Comparison of ENCODE assay signal across 26 mouse cellular contexts in the genomic region with DNA sequence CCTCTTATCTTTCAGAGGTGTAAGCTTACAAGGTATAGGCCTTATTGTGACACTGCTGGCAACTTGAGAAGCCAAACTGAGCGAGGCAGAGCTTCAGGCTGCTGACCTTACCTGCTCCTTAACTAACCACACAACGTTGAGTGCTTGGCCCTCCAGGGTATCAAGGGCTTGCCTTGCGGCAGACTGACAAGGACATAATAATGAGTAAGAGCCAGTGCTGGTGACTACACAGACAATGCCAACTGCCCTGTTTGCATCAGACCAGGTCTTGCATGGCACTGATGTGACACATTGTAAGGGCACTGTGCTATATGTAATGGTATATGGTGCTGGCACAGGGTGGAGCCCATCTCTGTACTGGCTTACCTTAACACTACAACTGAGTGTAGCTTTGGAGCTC. TPM values are rescaled to one million over a fixed set of nuclear protein-coding genes. Genes with fewer than 3 reads are reported as not detected.
A peak's percentile ranks its signal among the peaks of the same experiment; 100 is the strongest.
DNase-seq lines count a peak whose midpoint lies in the region; ATAC-seq and TF ChIP-seq lines count a peak whose summit lies in the region.
"Had no signal": no experiment of that assay in that cellular context is flagged by ENCODE, and none has a peak within 500 bp of the region (broad histone marks: within the 10 kb centered on the region; RNA-seq: fewer than 3 reads in every experiment).

No protein-coding gene starts in this region.

- H3K4me1 ChIP-seq in forebrain, embryonic 15.5 days: no peaks in the 10 kb centered on the region
- H3K4me1 ChIP-seq in forebrain, postnatal 0 days (ENCODE audit: insufficient read depth): no peaks in the 10 kb centered on the region
- H3K4me1 ChIP-seq: embryonic facial prominence, embryonic 13.5 days; embryonic facial prominence, embryonic 15.5 days; forebrain, embryonic 10.5 days; forebrain, embryonic 12.5 days had no signal

- H3K27ac ChIP-seq in forebrain, embryonic 15.5 days (replicated peaks): no peak overlapping the region
- no peak overlapping the region for H3K27ac ChIP-seq in forebrain, postnatal 0 days (ENCODE audit: low read depth, low read length)
- H3K27ac ChIP-seq: embryonic facial prominence, embryonic 13.5 days; embryonic facial prominence, embryonic 15.5 days; forebrain, embryonic 10.5 days; forebrain, embryonic 12.5 days had no signal

- H3K9ac ChIP-seq in forebrain, embryonic 15.5 days (replicated peaks): no peak overlapping the region
- H3K9ac ChIP-seq in forebrain, postnatal 0 days: no peak overlapping the region
- H3K9ac ChIP-seq: embryonic facial prominence, embryonic 13.5 days; embryonic facial prominence, embryonic 15.5 days; forebrain, embryonic 12.5 days had no signal

- H3K4me3 ChIP-seq in forebrain, embryonic 15.5 days: no peak overlapping the region
- no peak overlapping the region for H3K4me3 ChIP-seq in forebrain, postnatal 0 days (ENCODE audit: low read depth, low read length)
- H3K4me3 ChIP-seq: embryonic facial prominence, embryonic 13.5 days; embryonic facial prominence, embryonic 15.5 days; erythroblast, embryonic 14.5 days; forebrain, embryonic 10.5 days; forebrain, embryonic 12.5 days had no signal

- H3K27me3 ChIP-seq in forebrain, embryonic 15.5 days: no peaks in the 10 kb centered on the region
- no peaks in the 10 kb centered on the region for H3K27me3 ChIP-seq in forebrain, postnatal 0 days (ENCODE audit: insufficient read depth, low read length)
- H3K27me3 ChIP-seq: CH12.LX; embryonic facial prominence, embryonic 13.5 days; embryonic facial prominence, embryonic 15.5 days; forebrain, embryonic 12.5 days; Patski had no signal

- DNase-seq in adrenal gland, adult 2 months: peak; percentile 63
- no peak for DNase-seq in adrenal gland, adult 18-20 months (ENCODE audit: low spot score in 2 of 2)
- DNase-seq in adrenal gland, postnatal 10 days: peak; percentile 24
- DNase-seq in adrenal gland, postnatal 4 days (ENCODE audit: low spot score in 2 of 2): no peak
- DNase-seq in forebrain, postnatal 0 days: no peak
- DNase-seq in lung, postnatal 36 days: peak; percentile 33
- no peak for DNase-seq in lung, postnatal 4 days
- DNase-seq: B cell, adult 2 months; cerebellum, adult 11-12 months; cerebellum, adult 2 months; cerebellum, adult 9-10 months; cerebellum, postnatal 14 days; cerebellum, postnatal 36 days; embryo, embryonic 11 days had no signal

- whole genome bisulfite sequencing in forebrain, embryonic 15.5 days: 90% methylated on average over 3 of the region's 3 CpGs
- 96% methylated on average over 3 of the region's 3 CpGs for WGBS in forebrain, postnatal 0 days

- peaks cover 80% of the 10 kb centered on the region for H3K36me3 ChIP-seq in forebrain, embryonic 15.5 days
- H3K36me3 ChIP-seq in forebrain, postnatal 0 days (ENCODE audit: insufficient read depth): peaks cover 85% of the 10 kb centered on the region

- ATAC-seq in forebrain, embryonic 15.5 days (replicated peaks): 0 out of 2 replicates have a peak, but pooled peaks have one; percentile 26
- ATAC-seq in forebrain, postnatal 0 days: no peak
- ATAC-seq: activated CD4-positive, CD25-positive, alpha-beta regulatory T cell, adult 4 months; CD4-positive, CD25-positive, alpha-beta regulatory T cell, adult 4 months; forebrain, embryonic 14.5 days; Patski had no signal

- no peak for TF ChIP-seq CTCF in forebrain, postnatal 0 days (IDR thresholded peaks at IDR 0.05; ENCODE audit: low read depth)

- no peak overlapping the region for H3K4me2 ChIP-seq in forebrain, embryonic 15.5 days (replicated peaks)
- no peak overlapping the region for H3K4me2 ChIP-seq in forebrain, postnatal 0 days (ENCODE audit: low read depth)
- H3K4me2 ChIP-seq: embryonic facial prominence, embryonic 13.5 days; embryonic facial prominence, embryonic 15.5 days; forebrain, embryonic 12.5 days had no signal

- H3K9me3 ChIP-seq in forebrain, embryonic 15.5 days: no peaks in the 10 kb centered on the region
- H3K9me3 ChIP-seq in forebrain, postnatal 0 days (ENCODE audit: low read length): no peaks in the 10 kb centered on the region
- H3K9me3 ChIP-seq: embryonic facial prominence, embryonic 13.5 days; embryonic facial prominence, embryonic 15.5 days; forebrain, embryonic 10.5 days; forebrain, embryonic 12.5 days; G1E had no signal

RNA-seq across cellular contexts. Expression of a gene that starts 40.5 kb away (rescaled TPM):
- 10 to 100 TPM; 17.1 to 18.0 TPM for total RNA-seq in adrenal gland, adult 2 months (2021)
- polyA plus RNA-seq in adrenal gland, adult 2 months (2012; rRNA removed): 36.6 and 39.7 TPM in 2 replicates
- 10 to 100 TPM; 13.9 to 19.2 TPM for total RNA-seq in adrenal gland, adult 18-20 months (2021)
- total RNA-seq in adrenal gland, postnatal 10 days (2021): 10 to 100 TPM; 13.1 to 26.3 TPM
- 10 to 100 TPM; 38.6 to 39.3 TPM for total RNA-seq in adrenal gland, postnatal 4 days (2021)
- polyA plus RNA-seq in forebrain, embryonic 15.5 days (2015; fragmentation: Nextera tagmentation; extraction: Ambion mirVana): 10.9 and 12.7 TPM in 2 replicates
- total RNA-seq in forebrain, postnatal 0 days (2014; rRNA removed): 13.5 and 21.1 TPM in 2 replicates
- polyA plus RNA-seq in forebrain, postnatal 0 days (2015; fragmentation: Nextera tagmentation; extraction: Ambion mirVana): 1.6 and 3.4 TPM in 2 replicates

RNA-seq across cellular contexts. Expression of a gene that starts 40.5 kb away (rescaled TPM):
- total RNA-seq in adrenal gland, adult 2 months (2021): 10 to 100 TPM; 55.6 to 68.1 TPM
- 10.6 and 12.1 TPM in 2 replicates for polyA plus RNA-seq in adrenal gland, adult 2 months (2012; rRNA removed)
- total RNA-seq in adrenal gland, adult 18-20 months (2021): 10 to 100 TPM; 62.3 to 68.5 TPM
- total RNA-seq in adrenal gland, postnatal 10 days (2021): 10 to 100 TPM; 63.3 to 73.5 TPM
- 10 to 100 TPM; 76.5 to 78.8 TPM for total RNA-seq in adrenal gland, postnatal 4 days (2021)
- polyA plus RNA-seq in forebrain, embryonic 15.5 days (2015; fragmentation: Nextera tagmentation; extraction: Ambion mirVana): 115 and 122 TPM in 2 replicates
- 79.6 and 82.9 TPM in 2 replicates for total RNA-seq in forebrain, postnatal 0 days (2014; rRNA removed)
- polyA plus RNA-seq in forebrain, postnatal 0 days (2015; fragmentation: Nextera tagmentation; extraction: Ambion mirVana): 86.6 and 96.2 TPM in 2 replicates

RNA-seq across cellular contexts. Expression of a gene that starts 59.3 kb away (rescaled TPM):
- total RNA-seq in adrenal gland, adult 2 months (2021): 100 to 1,000 TPM in 1 of 2 experiments, 10 to 100 TPM in 1; 81.0 to 123 TPM
- 158 and 228 TPM in 2 replicates for polyA plus RNA-seq in adrenal gland, adult 2 months (2012; rRNA removed)
- total RNA-seq in adrenal gland, adult 18-20 months (2021): 10 to 100 TPM; 61.2 to 86.0 TPM
- 10 to 100 TPM; 53.2 to 56.5 TPM for total RNA-seq in adrenal gland, postnatal 10 days (2021)
- total RNA-seq in adrenal gland, postnatal 4 days (2021): 10 to 100 TPM; 75.5 to 84.0 TPM
- polyA plus RNA-seq in forebrain, embryonic 15.5 days (2015; fragmentation: Nextera tagmentation; extraction: Ambion mirVana): 21.3 and 21.4 TPM in 2 replicates
- total RNA-seq in forebrain, postnatal 0 days (2014; rRNA removed): 10.2 and 13.9 TPM in 2 replicates
- 22.2 and 22.3 TPM in 2 replicates for polyA plus RNA-seq in forebrain, postnatal 0 days (2015; fragmentation: Nextera tagmentation; extraction: Ambion mirVana)

Comparison
In these comparisons a context has a peak if more than half of its experiments do, and no peak if none do; other contexts are left out.
1. DNase-seq: peak in adrenal gland, adult 2 months (single experiment), adrenal gland, postnatal 10 days (single experiment) and lung, postnatal 36 days (single experiment); none in adrenal gland, adult 18-20 months (0 of 2), adrenal gland, postnatal 4 days (0 of 2), forebrain, postnatal 0 days (single experiment) and lung, postnatal 4 days (0 of 2).